Mouse (Mus musculus): ENCODE results near the gene Mycbpap.

GRCm38 (mm10) chr11:94485223-94485622, 36.3 kb downstream of the Mycbpap start:
- no peak for TF ChIP-seq HCFC1 (IDR thresholded peaks at IDR 0.05; ENCODE audit: low read depth, low read length)
- no peak for TF ChIP-seq RAD21 (IDR thresholded peaks at IDR 0.05; ENCODE audit: low read depth, low read length)
- TF ChIP-seq EP300 (IDR thresholded peaks at IDR 0.05; ENCODE audit: low read depth in 1 of 2, low read length in 2 of 2), result no peak
- no peak for TF ChIP-seq POLR2AphosphoS5 (IDR thresholded peaks at IDR 0.05; ENCODE audit: borderline replicate concordance, low read depth, low read length)
- TF ChIP-seq NELFE (IDR thresholded peaks at IDR 0.05; ENCODE audit: low read depth, low read length), result no peak
- TF ChIP-seq CTCF (IDR thresholded peaks at IDR 0.05 in 2 of 3, conservative IDR thresholded peaks at IDR 0.05 in 1 of 3; ENCODE audit: control insufficient read depth in 1 of 3, insufficient read depth in 1 of 3, low read depth in 2 of 3, low read length in 3 of 3, poor library complexity in 1 of 3, severe bottlenecking in 1 of 3), result no peak
- no peak for TF ChIP-seq POLR2A (IDR thresholded peaks at IDR 0.05; ENCODE audit: control insufficient read depth in 1 of 2, insufficient read depth in 1 of 2, low read depth in 1 of 2, low read length in 2 of 2, poor library complexity in 1 of 2)
- no peak for TF ChIP-seq GATA1 (IDR thresholded peaks at IDR 0.05; ENCODE audit: low read depth, low read length)
